Mouse (Mus musculus) left cerebral cortex, postnatal 10 days (tissue): ENCODE results near the gene Tdp1. TPM values are rescaled to one million over a fixed set of nuclear protein-coding genes. Genes with fewer than 3 reads are reported as not detected.

ENCODE experiments used
- DNase-seq, 2 experiments: peaks; one replicate each; pipeline ENCODE4 v3.0.0; 2021 to 2022; ENCODE audit warnings: low spot score in 2 of 2, mixed read lengths in 1 of 2; ENCODE audit errors: extremely low spot score in 1 of 2
- intact Hi-C: fragments of 180-260 bp; cut with DNase I; formaldehyde crosslinking; loops from one replicate; pipeline ENCODE4 v1.15.1; 2025
- total RNA-seq, 2 experiments: library from RNA; stranded (reverse); gene quantifications; 2 replicates each; pipeline ENCODE4 v1.2.3; 2021

Gene Tdp1
- total RNA-seq, 2 experiments from 2014 or later = 28.2 to 30.9 TPM

DNA sequence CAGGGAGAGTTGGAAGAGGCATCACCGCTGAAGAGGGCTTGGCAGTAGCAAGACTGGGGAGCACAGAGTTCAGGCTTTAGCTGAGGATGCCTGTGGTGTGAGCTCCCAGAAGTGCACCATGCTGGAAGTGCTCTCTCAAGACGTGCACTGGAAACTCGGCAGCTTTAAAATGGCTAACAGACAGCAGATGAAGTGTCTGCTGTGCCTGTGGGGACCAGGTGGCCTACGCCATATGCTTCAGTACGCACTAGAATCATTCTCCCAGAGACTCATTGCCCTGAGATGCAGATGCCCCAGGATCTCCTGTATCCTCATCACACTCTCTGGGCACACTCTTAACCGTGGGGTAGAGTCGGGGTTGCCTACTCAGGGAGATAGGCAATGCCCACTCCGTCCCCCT, 51.1 kb downstream of the Tdp1 start:
- DNase-seq = no peak
- intact Hi-C loops = no loop called here

DNA sequence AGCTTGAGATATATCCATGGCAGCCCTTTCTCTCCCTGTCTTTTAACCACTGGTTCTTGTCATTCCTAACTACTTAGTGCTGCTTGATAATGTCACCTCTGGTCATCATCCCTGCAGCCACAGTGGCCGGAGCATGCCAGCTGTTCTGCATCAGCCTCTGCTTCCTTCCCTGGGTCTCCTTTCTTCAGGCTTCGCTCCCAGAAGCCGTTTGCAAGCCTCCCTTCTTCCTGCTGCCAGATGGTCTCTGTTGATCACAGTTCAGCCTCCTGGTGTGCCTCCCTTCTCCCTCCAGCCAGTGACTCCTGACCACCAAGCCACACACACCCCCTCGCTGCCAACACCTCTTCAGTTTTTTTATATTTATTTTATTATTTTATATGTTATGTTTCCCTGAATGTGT, 54.2 kb downstream of the Tdp1 start:
- intact Hi-C loops = no loop called here
- no peak for DNase-seq

DNA sequence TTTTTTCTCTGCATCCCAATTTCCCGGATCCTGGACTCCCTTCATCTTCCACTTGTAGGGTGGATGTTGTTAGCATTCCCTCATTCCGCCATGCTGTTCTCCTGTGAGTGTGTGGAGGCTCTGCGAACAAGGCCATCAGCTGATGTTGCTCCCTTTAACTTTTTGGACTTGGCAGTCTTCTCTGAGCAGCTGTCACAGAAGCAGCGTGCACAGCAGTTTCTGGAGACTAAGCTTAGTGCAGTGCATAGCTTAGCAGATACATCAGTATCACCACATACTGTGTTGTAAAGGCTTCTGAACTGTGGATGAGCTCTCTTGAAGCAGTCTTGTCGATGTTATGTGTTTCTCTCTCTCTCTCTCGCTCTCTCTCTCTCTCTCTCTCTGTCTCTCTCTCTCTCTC, 54.9 kb downstream of the Tdp1 start:
- no peak for DNase-seq
- intact Hi-C loops = no loop called here

DNA sequence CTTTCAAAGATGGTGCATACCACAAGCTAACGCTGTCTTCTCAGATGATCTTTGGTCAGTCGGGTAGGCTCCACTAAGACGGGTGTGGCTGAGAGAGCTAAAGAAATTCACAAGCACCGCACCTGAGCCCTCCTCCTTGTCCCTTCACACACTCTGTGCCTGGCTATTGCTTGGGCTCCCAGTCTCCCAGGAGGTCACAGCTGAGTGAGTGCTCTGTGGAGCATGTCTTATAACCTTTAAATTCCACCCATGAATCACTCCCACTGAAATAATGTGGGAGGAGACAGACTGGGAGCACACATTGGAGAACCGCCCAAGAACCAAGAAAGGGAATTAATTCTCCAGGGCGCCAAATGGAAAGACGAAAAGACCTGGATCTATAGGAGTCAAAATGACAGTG, 56.4 kb downstream of the Tdp1 start:
- intact Hi-C loops = no loop called here
- DNase-seq = no peak

DNA sequence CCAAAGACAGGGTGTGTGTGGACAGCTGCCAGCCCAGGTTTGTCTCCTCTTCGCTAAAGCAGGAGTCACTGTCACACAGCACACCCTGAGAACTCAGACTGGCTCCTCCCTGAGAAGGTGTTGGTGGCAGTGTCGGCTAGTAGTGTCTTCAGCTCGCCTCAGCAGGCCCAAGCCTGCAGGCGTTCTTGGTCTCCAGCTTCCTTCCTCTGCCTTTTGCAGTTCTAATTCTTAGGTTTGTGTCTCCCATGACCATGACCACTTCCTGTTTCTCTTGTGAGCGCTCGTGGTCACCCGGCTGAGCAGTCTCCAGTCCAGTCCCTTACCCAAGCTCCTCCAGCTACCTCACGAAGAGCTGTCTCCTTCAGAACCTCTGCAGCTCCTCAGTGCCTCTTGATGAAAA, 58.1 kb downstream of the Tdp1 start:
- no peak for DNase-seq

DNA sequence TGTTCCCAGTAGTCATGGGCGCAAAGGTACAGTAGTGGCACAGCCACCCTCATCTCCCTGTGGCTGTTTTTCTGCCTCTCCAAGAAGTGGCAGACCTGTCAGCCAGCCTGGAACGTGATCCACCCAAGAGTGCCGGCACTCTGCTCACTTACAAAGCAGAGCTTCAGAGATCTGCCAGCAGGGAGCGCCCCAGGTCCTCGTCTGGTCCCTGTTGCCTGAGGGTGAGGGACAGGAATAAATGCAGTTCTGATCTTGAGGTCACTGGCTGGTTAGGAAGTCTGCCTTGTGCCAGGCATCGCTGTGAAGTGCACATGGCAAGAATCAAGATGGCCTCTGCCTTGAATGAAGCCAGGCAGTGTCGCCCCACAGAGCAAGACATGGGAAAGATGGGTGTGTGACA, 68.6 kb downstream of the Tdp1 start:
- intact Hi-C loops = loop anchor here (5.0 to 10.0 kb wide), 2 partner anchors 154 to 868 kb away; no protein-coding TSS in a partner anchor
- peak in 1 of 2 experiments; percentile 75 for DNase-seq

More for the DNA sequence above, 58.1 kb downstream of the Tdp1 start:
- intact Hi-C loops = no loop called here

DNA sequence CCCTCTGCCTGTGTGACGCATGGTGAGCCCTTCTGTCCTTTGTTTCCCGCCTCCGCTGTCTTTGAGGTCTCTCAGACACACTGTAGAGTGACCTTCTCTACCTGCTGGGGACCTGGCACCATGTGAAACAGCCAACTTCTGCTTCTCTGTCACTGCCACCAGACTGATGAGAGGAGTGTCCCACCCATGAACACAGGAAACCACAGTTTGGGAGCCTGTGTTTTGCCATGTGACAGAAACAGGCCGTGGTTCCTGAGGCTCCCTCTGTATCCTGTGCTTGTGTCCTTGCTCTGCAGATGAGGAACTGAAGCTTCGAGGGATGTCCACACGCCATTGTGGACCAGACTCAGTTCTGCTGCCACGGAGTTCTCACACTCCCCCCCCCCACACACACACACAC, 72.1 kb downstream of the Tdp1 start:
- intact Hi-C loops = loop anchor here (10.0 kb wide), 1 partner anchor 872 kb away; no protein-coding TSS in a partner anchor

DNA sequence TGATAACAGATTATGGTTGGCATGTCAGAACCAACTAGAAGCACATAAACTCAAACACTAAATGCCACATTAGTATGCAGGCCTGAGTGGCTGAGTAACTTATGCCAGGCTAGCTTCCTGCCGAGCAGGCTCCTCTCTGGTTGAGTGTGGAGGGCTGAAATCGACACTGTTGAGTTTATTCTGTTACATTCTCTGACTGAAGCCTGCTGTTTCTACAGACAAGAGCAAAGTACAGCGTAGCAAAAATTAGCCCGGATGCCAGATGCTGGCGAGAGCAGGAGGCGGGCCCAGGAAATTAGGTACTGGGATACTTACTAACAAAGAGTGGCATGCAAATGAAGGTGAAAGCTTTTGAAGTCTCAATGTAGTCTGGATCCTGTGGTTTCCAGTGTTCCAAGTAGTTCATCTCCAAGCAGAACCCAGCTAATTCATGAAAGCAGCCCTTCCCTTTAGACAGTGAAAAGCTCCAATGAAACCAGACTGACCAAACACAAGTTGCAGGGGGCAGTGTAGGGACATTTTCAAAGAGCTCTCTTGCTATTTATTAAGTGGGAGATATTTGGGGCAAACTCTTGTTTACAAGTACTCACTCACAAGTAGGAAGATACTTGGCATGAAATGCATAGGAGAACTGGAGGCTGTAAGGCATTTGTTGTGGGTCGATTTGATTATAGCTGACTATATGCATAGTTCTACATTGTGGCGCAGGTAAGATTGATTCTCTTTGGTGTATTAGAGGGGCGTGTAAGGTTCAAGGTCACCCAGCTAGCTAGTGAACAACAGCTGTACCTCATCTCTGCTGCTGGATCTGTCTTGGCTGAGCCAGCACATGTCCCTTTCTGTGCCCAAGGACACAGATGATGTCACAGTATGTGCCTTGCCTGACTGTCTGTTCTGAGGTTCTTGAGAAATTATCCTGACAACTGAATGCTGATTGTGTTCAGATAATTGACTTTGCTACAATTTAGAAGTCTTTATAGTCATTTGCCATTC, 74.0 kb downstream of the Tdp1 start:
- no peak for DNase-seq
- intact Hi-C loops = loop anchor here (10.0 kb wide), 1 partner anchor 874 kb away; no protein-coding TSS in a partner anchor

More for the DNA sequence above, 72.1 kb downstream of the Tdp1 start:
- DNase-seq = no peak

DNA sequence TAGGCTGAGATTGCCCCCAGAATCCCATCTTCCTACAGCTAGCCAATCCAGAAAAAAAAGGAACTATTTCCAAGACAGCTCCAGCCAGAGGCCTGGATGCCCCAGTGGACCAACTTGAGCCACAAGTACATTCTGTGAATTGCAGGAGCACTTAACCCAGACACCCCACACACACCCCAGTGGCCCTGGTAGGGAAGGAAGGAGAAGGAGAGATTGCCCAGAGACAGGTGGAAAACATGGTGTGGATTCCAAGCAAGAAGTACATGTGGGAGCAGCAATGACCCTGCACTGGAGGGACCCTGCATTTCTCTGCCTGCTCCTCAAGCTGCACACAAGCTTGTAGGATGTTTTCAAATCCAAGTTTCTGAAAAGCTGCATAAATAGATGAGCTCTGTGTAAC, 75.0 kb downstream of the Tdp1 start:
- DNase-seq = no peak
- intact Hi-C loops = loop anchor here (10.0 kb wide), 1 partner anchor 874 kb away; no protein-coding TSS in a partner anchor

DNA sequence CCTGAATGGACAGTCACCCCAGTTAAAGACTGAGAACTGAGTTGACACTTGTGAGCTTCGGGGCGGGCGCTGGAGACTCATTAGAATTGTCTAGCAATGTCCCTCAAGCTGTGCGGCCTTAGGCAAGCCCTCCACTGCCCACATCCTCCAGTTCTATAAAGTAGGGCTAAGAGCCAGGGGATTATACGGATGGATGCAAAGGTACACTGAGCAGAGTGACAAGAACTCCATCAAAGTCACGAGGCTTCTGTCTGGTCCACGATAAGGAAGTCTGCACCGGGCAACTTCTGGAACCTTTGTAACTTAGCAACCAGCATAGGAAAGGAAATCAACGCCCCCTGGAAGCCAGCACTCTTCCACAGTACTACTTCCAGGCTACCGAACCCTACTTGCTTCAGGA, 75.6 kb downstream of the Tdp1 start:
- DNase-seq = no peak

DNA sequence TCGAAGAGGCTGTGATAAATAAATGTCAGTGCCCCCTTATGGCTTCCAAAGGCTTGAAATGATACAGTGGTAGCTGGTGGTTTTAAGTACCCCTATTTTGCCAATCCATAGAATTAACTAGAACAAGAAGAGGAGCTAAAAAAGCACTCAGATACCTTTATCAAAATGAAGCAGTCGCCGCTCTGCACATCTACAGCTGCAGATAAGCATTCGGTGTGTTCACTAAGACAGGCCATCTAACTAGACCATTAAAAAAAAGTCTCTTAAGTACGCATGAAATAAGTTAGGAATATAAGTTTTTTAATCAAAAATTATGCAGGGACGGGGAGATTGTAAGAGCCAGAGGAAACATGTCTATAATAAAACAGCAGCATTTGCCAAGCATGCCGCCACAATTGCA, 76.4 kb downstream of the Tdp1 start:
- no peak for DNase-seq
- intact Hi-C loops = loop anchor here (5.0 kb wide), 1 partner anchor 58 kb away; no protein-coding TSS in a partner anchor

More for the DNA sequence above, 75.6 kb downstream of the Tdp1 start:
- intact Hi-C loops = loop anchor here (5.0 to 10.0 kb wide), 2 partner anchors 58 to 875 kb away; no protein-coding TSS in a partner anchor

DNA sequence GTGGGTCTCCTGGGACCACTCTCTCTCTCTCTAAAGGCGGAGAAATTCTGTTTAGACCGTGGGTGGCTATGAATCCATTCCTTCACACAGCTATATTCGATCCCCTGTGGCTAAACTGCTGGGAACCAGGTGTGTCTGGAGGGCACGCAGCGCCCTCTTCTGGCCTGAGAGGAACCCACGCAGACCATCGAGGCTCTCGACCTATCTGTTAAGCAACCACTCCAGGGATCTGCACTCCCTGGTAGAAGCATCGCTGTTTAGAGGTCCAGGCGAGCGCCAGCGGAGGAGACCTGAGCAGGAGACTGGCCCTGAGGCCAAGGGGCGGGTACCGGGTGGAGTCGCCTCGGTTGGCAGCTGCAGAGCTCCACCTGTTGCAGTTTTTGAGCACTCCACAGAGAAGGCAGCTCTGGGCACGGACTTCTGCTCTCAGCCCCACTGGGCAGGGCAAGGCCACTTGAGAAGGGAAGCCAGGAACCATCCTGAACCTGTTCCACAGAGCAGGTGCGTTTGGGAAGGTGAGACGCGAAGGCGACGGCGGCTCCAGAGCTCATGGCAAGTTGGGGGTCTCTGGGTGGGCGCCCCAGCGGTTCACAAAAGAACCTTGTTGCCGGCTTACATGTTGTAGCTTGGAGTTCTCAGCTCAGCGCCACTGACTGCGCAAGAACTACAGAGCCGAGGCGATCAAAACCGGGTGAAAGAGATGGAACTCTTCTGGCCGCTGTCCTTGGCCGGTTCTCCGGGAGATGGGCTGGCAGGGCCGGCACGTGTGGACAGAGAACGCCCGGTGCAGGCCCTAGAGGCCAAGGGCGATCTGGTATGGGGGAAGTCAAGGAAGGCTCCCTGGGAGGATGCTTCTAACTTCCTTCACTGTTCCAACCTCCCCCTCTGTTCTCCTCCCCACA, 80.2 kb downstream of the Tdp1 start, which contains the start of gene Kcnk13:
Gene Kcnk13 (plus strand): TSS at position 199 of the 902 bp plus-strand sequence.
- DNase-seq = peak; percentile 51 to 63
- intact Hi-C loops = loop anchor here (5.0 kb wide), 2 partner anchors 62 to 143 kb away; no protein-coding TSS in a partner anchor

DNA sequence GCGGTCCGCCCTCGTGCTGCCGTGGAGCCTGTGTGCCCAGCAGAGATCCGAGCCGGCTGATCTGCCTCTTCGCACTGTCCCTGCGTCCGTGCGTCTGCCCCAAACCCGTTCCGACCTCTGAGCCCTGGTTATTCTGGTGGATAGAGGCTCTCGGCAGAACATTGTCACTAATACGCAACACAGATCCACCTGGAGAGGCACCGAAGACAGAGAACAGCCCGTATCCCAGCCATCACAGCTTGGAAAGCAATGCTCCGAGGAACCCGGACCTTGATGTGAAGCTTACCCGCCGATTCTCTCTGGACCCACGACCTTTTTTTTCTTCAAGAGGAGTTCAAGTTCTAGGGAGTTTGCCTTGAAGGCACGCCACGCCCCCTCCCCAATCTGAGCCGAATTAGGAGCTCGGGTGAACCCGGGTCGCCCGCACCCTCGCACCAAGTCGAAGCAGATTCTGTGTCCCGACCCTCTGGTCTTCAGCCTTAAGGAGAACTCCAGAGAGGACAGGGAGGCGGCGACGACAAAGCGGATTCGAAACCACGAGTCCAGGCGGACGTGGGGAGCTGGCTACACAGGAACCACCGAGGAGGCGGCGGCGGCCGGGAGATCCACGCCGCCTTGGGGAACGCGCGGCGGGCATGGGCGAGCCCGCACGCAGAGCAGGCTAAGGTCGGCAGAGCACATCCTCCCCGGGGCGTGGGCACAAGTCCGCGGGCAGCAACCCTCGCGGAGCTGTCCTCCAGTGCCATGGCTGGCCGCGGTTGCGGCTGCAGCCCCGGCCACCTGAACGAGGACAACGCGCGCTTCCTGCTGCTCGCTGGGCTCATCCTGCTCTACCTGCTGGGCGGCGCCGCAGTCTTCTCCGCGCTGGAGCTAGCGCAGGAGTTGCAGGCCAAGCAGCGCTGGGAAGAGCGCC, 81.1 kb downstream of the Tdp1 start:
- intact Hi-C loops = loop anchor here (5.0 kb wide), 1 partner anchor 142 kb away; no protein-coding TSS in a partner anchor
- peak in 1 of 2 experiments; percentile 61 for DNase-seq

DNA sequence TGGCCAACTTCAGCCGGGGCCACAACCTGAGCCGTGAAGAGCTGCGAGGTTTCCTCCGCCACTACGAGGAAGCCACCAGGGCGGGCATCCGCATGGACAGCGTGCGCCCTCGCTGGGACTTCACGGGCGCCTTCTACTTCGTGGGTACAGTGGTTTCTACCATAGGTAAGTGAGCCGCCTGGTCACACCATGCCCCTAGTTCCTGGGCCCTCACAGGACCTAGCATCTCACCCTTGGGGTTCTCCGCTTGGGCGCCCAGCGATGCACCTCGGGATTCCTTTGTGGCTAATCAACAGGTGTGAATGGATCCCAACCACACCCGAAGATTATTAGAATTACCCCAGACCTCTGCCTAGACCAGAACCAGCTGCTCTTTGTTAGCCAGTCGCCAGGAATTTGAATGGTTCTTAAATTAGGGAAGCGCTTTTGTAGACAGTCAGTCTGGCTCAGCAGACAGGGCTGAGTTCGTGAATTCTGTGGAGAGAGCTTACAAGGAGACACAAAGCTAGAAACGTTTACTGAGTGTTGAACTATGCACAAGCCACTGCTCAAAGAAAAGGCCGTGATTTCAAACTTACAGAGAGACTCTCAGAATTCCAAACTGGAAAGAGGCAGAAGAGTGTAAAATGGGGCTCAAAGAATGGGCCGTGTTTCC, 81.9 kb downstream of the Tdp1 start:
- intact Hi-C loops = loop anchor here (5.0 kb wide), 1 partner anchor 141 kb away; no protein-coding TSS in a partner anchor
- DNase-seq = no peak

DNA sequence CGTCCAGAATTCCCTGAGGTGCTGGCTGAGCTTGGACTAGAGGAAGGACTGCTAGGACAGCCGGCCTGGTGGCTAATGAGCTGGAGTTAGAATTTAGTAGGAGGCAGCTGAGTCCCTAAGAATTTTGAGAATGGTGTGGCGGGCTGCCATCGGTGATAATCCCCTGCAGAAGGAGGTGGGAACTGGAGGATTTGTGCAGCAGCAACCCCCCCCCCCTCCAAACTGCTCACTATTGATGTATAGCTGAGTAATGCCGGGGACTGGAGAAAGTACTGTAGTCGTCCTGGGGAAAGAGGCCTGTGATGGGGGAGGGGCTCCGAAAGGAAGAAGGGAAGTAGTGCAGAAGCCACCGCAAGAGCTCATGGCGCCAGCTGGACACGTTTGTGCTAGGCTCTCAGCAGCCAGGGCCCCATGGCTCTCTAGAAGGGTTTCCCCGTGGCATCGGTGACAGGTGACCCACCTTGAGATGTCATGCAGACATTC, 82.6 kb downstream of the Tdp1 start:
- peak in 1 of 2 experiments; percentile 54 for DNase-seq
- intact Hi-C loops = loop anchor here (5.0 kb wide), 1 partner anchor 140 kb away; no protein-coding TSS in a partner anchor

DNA sequence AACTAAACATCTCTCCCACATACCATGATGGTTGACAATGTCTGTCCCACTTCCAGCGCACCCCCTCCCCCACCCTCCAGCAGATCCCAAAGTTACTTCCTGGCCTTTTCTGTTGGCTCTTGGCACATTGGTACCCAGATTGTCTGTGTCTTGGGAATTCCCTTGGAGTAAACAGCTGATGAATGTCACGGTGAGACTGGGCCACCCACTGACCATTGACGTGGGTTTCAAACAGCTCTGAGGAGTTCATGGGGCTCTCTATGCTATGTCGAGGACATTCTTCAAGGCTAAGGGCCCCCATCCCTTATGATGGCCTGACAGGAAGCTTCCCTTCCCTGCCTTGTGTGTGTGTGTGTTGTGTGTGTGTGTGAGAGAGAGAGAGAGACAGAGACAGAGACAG, 85.6 kb downstream of the Tdp1 start:
- DNase-seq = no peak
- intact Hi-C loops = loop anchor here (5.0 kb wide), 1 partner anchor 137 kb away; no protein-coding TSS in a partner anchor
